Mouse (Mus musculus) ES-CJ7 (cell line): ENCODE results near the gene Nudt17.
A peak's percentile ranks its signal among the peaks of the same experiment; 100 is the strongest.
"Not testable (repeated sequence)": the region's sequence is repeated elsewhere in the genome, so short reads cannot be mapped to it uniquely, and the experiment has no call there.

Experiments
- DNase-seq: peaks from one replicate; pipeline ENCODE4 v3.0.0; 2011; ENCODE audit warnings: low read depth, low spot score

The Nudt17 gene

DNA sequence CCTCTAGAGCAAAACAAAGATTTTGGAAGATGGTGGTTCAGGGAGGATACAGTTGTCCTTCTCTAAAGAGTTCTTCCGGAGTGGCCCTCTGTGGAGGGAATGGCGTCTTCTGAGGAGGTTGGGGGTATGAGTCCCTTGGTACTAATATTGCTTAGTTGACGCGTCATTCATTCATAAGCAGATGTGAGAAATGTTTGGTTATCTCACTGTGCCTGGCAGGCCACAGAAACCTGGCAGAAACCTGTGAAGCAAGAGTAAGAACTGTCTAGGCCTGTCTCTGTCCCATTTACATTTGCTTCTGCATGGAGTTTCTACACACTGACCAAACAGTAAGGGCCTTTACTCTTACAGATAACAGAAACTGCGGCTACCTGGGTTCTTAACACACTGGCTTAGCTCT lies 36.8 kb downstream of the Nudt17 start:
- DNase-seq, result no peak

DNA sequence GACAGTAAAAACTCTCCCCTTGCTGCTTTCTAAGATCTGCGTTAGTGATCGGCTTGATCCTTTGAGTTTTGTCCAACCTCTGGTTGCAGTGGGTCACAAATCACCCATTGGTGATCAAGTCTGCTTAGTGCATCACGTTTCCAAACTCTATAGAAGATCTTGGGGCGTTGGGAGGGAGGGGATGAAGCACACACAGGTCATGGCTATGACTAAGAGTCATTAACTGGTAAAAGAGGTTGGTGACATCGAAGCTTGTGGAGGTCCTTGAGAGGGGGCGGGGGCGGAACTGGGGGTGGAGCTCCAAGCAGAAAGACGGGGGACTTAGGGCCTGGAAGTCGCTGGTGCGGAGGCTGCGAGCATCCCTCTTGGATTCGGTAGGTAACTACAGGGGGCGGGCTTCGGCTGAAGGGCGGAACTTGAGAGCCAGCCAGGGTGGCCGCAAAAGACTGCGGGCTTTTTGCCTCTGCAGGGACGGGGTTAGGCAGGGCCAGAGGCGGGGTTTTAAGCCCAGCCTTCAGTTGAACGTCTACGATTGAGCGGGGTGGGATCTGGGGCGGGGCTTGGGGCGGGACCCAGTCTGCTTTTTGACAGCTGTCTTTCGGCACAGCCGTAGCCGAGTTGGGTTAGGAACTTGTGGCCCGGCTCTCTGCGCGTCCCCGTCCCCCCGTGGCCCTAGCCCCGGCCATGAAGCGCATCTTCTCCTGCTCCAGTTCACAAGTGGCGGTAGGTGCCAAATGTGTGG lies 38.5 kb downstream of the Nudt17 start, which contains the start of gene Ankrd35:
Gene Ankrd35, plus strand, starts transcription at position 405 of the 742 bp plus-strand sequence.
- DNase-seq, result peak; percentile 96

DNA sequence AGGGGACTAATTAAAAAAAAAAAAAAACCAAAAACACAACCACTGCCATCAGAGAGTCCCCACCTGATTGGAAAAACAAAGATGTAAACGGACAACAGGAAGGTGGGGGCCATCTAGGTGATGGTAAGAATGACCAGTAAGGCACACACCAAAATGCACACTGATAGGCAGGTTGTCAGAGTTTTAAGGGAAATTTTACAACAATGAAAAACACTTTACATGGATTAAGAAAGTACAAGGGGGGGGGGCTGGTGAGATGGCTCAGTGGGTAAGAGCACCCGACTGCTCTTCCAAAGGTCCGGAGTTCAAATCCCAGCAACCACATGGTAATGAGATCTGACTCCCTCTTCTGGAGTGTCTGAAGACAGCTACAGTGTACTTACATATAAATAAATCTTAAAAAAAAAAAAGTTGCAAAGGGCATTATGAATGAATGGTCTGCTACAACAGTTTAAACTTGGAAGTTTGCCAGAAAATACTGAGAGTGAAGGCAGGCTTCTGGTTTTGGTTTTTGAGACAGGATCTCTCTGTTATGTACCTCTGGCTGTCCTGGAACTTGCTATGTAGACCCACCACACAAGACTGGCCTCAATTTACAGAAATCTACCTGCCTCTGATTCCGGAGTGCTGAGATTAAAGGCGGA lies 39.8 kb downstream of the Nudt17 start:
- DNase-seq, result no peak

- DNase-seq, result peak; percentile 85
These were observed 41.0 kb downstream of the Nudt17 start for GRCm38 (mm10) chr3:96667316-96667715.

DNA sequence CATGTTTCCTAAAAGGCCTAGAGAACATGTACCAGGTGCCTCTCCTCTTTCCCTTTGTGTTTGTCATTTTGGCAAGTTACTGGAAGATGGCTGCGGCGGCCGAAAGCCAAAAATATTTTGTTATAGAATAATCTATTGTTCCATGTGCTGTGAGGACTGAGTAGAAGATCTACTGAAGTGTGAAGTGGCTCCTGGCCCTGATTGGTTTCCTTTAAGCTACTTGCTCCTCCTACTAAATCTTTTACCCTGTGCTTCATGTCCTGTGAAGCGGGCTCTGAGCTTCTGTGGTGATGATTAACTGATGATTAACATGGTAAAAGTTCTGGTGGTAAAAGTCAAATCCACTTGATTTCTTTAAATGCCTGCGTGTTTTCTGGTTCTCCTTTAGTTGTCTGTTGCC lies 41.4 kb downstream of the Nudt17 start:
- no peak for DNase-seq

- DNase-seq, result not testable (repeated sequence)
These were observed 42.5 kb downstream of the Nudt17 start for GRCm38 (mm10) chr3:96665732-96666363.

GRCm38 (mm10) chr3:96663432-96664239 lies 44.7 kb downstream of the Nudt17 start:
- peak; percentile 97 for DNase-seq

DNA sequence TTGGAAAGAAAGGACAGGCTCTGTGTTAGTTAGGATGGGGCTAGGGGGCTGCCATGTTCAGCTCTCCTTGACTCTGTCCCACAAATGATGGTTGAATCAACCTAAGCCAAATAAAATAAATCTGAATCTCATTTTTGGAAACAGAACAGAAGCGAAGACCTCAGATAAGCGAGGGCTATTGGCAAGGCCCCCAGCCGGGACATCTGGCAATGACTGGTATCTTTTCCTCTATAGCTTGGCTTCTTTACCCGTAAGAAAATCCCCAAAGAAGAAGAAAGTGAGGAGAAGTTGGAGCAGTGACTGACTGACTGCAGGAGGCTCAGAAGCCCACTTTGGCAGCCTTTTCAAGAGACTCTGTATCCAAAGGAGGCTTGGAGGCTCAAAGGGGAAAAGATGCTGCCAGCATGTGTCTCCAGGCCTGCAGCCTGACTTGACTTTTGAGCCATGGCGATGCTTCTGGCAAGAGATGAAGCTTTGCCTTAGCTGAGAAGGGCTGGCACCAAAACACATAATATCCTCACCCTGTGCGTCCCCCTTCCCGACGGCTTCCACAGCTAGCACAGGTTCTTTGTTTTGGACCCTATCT lies 45.5 kb downstream of the Nudt17 start:
- DNase-seq, result no peak

GRCm38 (mm10) chr3:96660901-96661300 lies 47.5 kb downstream of the Nudt17 start:
- DNase-seq, result no peak
